8 mouse cellular contexts compared by ENCODE assay signal in the genomic region with DNA sequence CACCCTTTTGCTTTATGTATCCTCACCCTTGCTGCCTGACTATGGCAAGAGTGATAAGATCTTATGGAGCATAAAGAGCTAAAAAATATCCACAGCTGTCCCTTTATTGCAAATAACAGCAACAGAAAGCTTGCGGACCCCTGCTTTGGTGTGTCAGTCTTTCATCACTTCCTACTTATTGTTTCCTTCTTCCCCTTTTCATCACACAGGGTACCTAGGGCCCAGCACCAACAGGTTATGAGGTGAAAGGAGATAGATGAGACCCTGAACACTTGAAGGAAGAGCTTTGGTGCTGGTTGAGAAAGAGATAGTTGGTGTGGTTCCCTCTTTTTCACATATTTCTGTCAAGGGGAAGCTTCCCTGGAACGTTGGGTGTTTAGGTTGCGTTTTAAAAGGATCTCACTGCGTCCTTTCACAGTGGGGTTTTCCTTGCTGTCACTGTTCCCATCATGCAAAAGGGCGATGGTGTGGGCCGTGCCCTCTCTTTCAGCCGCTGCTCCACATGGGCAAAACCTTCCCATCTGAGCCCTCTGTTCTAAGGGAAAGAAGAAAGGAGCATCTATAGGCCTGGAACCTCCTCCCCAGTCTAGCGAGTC. TPM values are rescaled to one million over a fixed set of nuclear protein-coding genes. Genes with fewer than 3 reads are reported as not detected.
DNase-seq lines count a peak whose midpoint lies in the region; ATAC-seq and TF ChIP-seq lines count a peak whose summit lies in the region.

No protein-coding gene starts in this region.

- H3K79me2 ChIP-seq in myocyte (ENCODE audit: control insufficient read depth, insufficient read depth): peaks cover 39% of the 10 kb centered on the region

- H3K4me2 ChIP-seq in kidney, embryonic 16.5 days (replicated peaks; ENCODE audit: low read depth, low read length): peak overlapping the region; percentile 57
- H3K4me2 ChIP-seq in intestine, embryonic 14.5 days (ENCODE audit: low read length): peak overlapping the region; percentile 56
- peak overlapping the region; percentile 73 for H3K4me2 ChIP-seq in myocyte (ENCODE audit: low read depth)

- H3K4me1 ChIP-seq in kidney, embryonic 16.5 days (ENCODE audit: insufficient read depth, low read length): peaks cover 23% of the 10 kb centered on the region
- peaks cover 5% of the 10 kb centered on the region; the same call in 1 of the 2 replicates for H3K4me1 ChIP-seq in brown adipose tissue, adult 24 weeks (ENCODE audit: control insufficient read depth, insufficient read depth, insufficient read length, low read length)
- peaks cover 6% of the 10 kb centered on the region for H3K4me1 ChIP-seq in intestine, embryonic 14.5 days (replicated peaks; ENCODE audit: control insufficient read depth, insufficient read depth, low read length)

- H3K27me3 ChIP-seq in kidney, embryonic 16.5 days (ENCODE audit: insufficient read depth, low read length): no peaks in the 10 kb centered on the region
- no peaks in the 10 kb centered on the region for H3K27me3 ChIP-seq in intestine, embryonic 14.5 days (replicated peaks; ENCODE audit: control insufficient read depth, insufficient read depth, low read length)
- H3K27me3 ChIP-seq in myocyte (ENCODE audit: control insufficient read depth, insufficient read depth, insufficient read length): no peaks in the 10 kb centered on the region

- no peak for DNase-seq in kidney, adult 8-10 months
- DNase-seq in intestine, embryonic 14.5 days (ENCODE audit: low spot score): no peak
- DNase-seq in frontal cortex, postnatal 10 days (ENCODE audit: low spot score in 2 of 2): no peak
- no peak for DNase-seq in c-Kit-positive CD71-positive TER-119-positive erythroid progenitor cells, embryonic 14.5 days (ENCODE audit: low spot score)
- DNase-seq in adrenal gland, postnatal 36 days: no peak

- H3K36me3 ChIP-seq in kidney, embryonic 16.5 days (ENCODE audit: insufficient read depth, low read length): peaks cover 15% of the 10 kb centered on the region
- H3K36me3 ChIP-seq in intestine, embryonic 14.5 days (ENCODE audit: control insufficient read depth, insufficient read depth, low read length): peaks cover 19% of the 10 kb centered on the region
- peaks cover 31% of the 10 kb centered on the region for H3K36me3 ChIP-seq in myocyte (ENCODE audit: control insufficient read depth, insufficient read depth)

- H3K9me3 ChIP-seq in kidney, embryonic 16.5 days (ENCODE audit: low read length): no peaks in the 10 kb centered on the region
- H3K9me3 ChIP-seq in intestine, embryonic 14.5 days (ENCODE audit: control insufficient read depth, low read length): no peaks in the 10 kb centered on the region

- no peak for ATAC-seq in kidney, embryonic 16.5 days (ENCODE audit: low FRiP score, low TSS enrichment)
- ATAC-seq in intestine, embryonic 14.5 days (replicated peaks; ENCODE audit: low FRiP score, low TSS enrichment, low read depth): no peak

- H3K27ac ChIP-seq in kidney, embryonic 16.5 days (ENCODE audit: low read length): peak overlapping the region; percentile 95; the same call in 1 of the 2 replicates
- peak overlapping the region; percentile 42 for H3K27ac ChIP-seq in brown adipose tissue, adult 24 weeks (replicated peaks; ENCODE audit: low read depth, low read length)
- H3K27ac ChIP-seq in intestine, embryonic 14.5 days (ENCODE audit: low read depth): no peak overlapping the region

- peak overlapping the region; percentile 66 for H3K4me3 ChIP-seq in kidney, embryonic 16.5 days (ENCODE audit: low read length)
- H3K4me3 ChIP-seq in brown adipose tissue, adult 24 weeks (ENCODE audit: insufficient read depth, low read depth, low read length): peak overlapping the region; percentile 76
- H3K4me3 ChIP-seq in intestine, embryonic 14.5 days (ENCODE audit: low read depth, low read length): peak overlapping the region; percentile 66; the same call in 1 of the 2 replicates
- H3K4me3 ChIP-seq in myocyte: peak overlapping the region; percentile 65

- TF ChIP-seq POLR2A in myocyte (IDR thresholded peaks at IDR 0.05; ENCODE audit: insufficient read length, low read depth): no peak

- WGBS in kidney, embryonic 16.5 days: 80% methylated on average over 8 of the region's 8 CpGs
- 90% methylated on average over 8 of the region's 8 CpGs for WGBS in intestine, embryonic 14.5 days

- no peak overlapping the region for H3ac ChIP-seq in myocyte (ENCODE audit: control insufficient read depth, insufficient read length)

- peak overlapping the region; percentile 85 for H3K9ac ChIP-seq in kidney, embryonic 16.5 days (replicated peaks; ENCODE audit: low read length)
- H3K9ac ChIP-seq in intestine, embryonic 14.5 days (ENCODE audit: low read length): no peak overlapping the region

TF ChIP-seq in myocyte, 11 proteins besides CTCF, POLR2A, EP300 and RAD21:
- TF ChIP-seq POLR2AphosphoS2 (IDR thresholded peaks at IDR 0.05; ENCODE audit: insufficient read length, low read depth): peak; percentile 33
- no peak for TF ChIP-seq E2F4 (IDR thresholded peaks at IDR 0.05; ENCODE audit: insufficient read depth)
- no peak for TF ChIP-seq REST (IDR thresholded peaks at IDR 0.05; ENCODE audit: insufficient read depth, insufficient read length)
- TF ChIP-seq CEBPB (IDR thresholded peaks at IDR 0.05; ENCODE audit: insufficient read depth, poor library complexity, severe bottlenecking): no peak
- TF ChIP-seq MAX (IDR thresholded peaks at IDR 0.05; ENCODE audit: low read depth): no peak

RNA-seq across cellular contexts. Expression of a gene that starts 1.3 kb away (rescaled TPM):
- 1,206 and 1,400 TPM in 2 replicates for polyA plus RNA-seq in kidney, embryonic 16.5 days (2015; fragmentation: Nextera tagmentation; extraction: Ambion mirVana)
- polyA plus RNA-seq in brown adipose tissue, adult 24 weeks (2012; ENCODE audit: insufficient read depth, insufficient read length, missing spikeins): 790 and 869 TPM in 2 replicates
- polyA plus RNA-seq in intestine, embryonic 14.5 days (2014; fragmentation: Nextera tagmentation; extraction: Ambion mirVana): 946 TPM in 2 replicates
- polyA plus RNA-seq in myocyte (2012; fragmentation: generic; extraction: Trizol): 1,972 TPM
- 100 to 1,000 TPM; 207 to 231 TPM for total RNA-seq in adrenal gland, postnatal 36 days (2021)

RNA-seq across cellular contexts. Expression of a gene that starts 33.3 kb away (rescaled TPM):
- polyA plus RNA-seq in kidney, embryonic 16.5 days (2015; fragmentation: Nextera tagmentation; extraction: Ambion mirVana): 487 TPM in 2 replicates
- polyA plus RNA-seq in brown adipose tissue, adult 24 weeks (2012; ENCODE audit: insufficient read depth, insufficient read length, missing spikeins): 381 and 572 TPM in 2 replicates
- polyA plus RNA-seq in intestine, embryonic 14.5 days (2014; fragmentation: Nextera tagmentation; extraction: Ambion mirVana): 497 and 519 TPM in 2 replicates
- 788 TPM for polyA plus RNA-seq in myocyte (2012; fragmentation: generic; extraction: Trizol)
- 100 to 1,000 TPM; 166 to 192 TPM for total RNA-seq in adrenal gland, postnatal 36 days (2021)

RNA-seq across cellular contexts. Expression of a gene that starts 53.0 kb away (rescaled TPM):
- polyA plus RNA-seq in kidney, embryonic 16.5 days (2015; fragmentation: Nextera tagmentation; extraction: Ambion mirVana): 0.64 and 0.66 TPM in 2 replicates
- polyA plus RNA-seq in brown adipose tissue, adult 24 weeks (2012; ENCODE audit: insufficient read depth, insufficient read length, missing spikeins): not detected in 2 replicates
- polyA plus RNA-seq in intestine, embryonic 14.5 days (2014; fragmentation: Nextera tagmentation; extraction: Ambion mirVana): not detected in 2 replicates
- not detected for polyA plus RNA-seq in myocyte (2012; fragmentation: generic; extraction: Trizol)
- total RNA-seq in adrenal gland, postnatal 36 days (2021): under 1 TPM; 0.13 to 0.92 TPM
